Mouse (Mus musculus): ENCODE results near the gene P4htm. TPM values are rescaled to one million over a fixed set of nuclear protein-coding genes. Genes with fewer than 3 reads are reported as not detected.
A peak's percentile ranks its signal among the peaks of the same experiment; 100 is the strongest.

The P4htm gene
- total and polyA plus RNA-seq, 2 experiments from 2014 or later, result 17.7 to 18.7 TPM

GRCm38 (mm10) chr9:108572321-108572720 lies 25.1 kb downstream of the P4htm start:
- peaks cover 37% of the 10 kb centered on the region for H3K36me3 ChIP-seq (replicated peaks; ENCODE audit: control insufficient read depth, insufficient read depth, low read length)
- no peak overlapping the region for H3K4me2 ChIP-seq (ENCODE audit: low read depth, low read length)
- ATAC-seq (ENCODE audit: insufficient read depth, low read depth) (no peak), DNase-seq (ENCODE audit: low spot score) (no peak)
- H3K4me1 ChIP-seq (ENCODE audit: control insufficient read depth, insufficient read depth), result peaks cover 28% of the 10 kb centered on the region
- H3K4me3 ChIP-seq (ENCODE audit: low read depth, low read length), result no peak overlapping the region
- H3K9me3 ChIP-seq (replicated peaks; ENCODE audit: control insufficient read depth, low read length), result no peaks in the 10 kb centered on the region
- H3K27me3 ChIP-seq (ENCODE audit: control insufficient read depth, insufficient read depth, low read length), result no peaks in the 10 kb centered on the region
- TF ChIP-seq CTCF (IDR thresholded peaks at IDR 0.05; ENCODE audit: low read depth) (no peak), EP300 (IDR thresholded peaks at IDR 0.05; ENCODE audit: low read depth) (no peak)
- H3K9ac ChIP-seq (replicated peaks; ENCODE audit: low read depth, low read length), result no peak overlapping the region
- H3K27ac ChIP-seq (ENCODE audit: low read depth), result no peak overlapping the region
- WGBS, result 85% methylated on average over 10 of the region's 10 CpGs

- no peak for ATAC-seq (ENCODE audit: insufficient read depth, low read depth)
- no peak overlapping the region for H3K4me3 ChIP-seq (ENCODE audit: low read depth, low read length)
Observed at GRCm38 (mm10) chr9:108571401-108571973, 26.0 kb downstream of the P4htm start.

GRCm38 (mm10) chr9:108570207-108570896 lies 27.1 kb downstream of the P4htm start:
- Histone ChIP-seq H3K4me2 (ENCODE audit: low read depth, low read length) (peak overlapping the region; percentile 97), H3K27me3 (ENCODE audit: control insufficient read depth, insufficient read depth, low read length) (no peaks in the 10 kb centered on the region), H3K9ac (replicated peaks; ENCODE audit: low read depth, low read length) (peak overlapping the region; percentile 55), H3K27ac (ENCODE audit: low read depth) (peak overlapping the region; percentile 5), H3K4me3 (ENCODE audit: low read depth, low read length) (peak overlapping the region; percentile 68), H3K4me1 (ENCODE audit: control insufficient read depth, insufficient read depth) (peaks cover 34% of the 10 kb centered on the region), H3K36me3 (replicated peaks; ENCODE audit: control insufficient read depth, insufficient read depth, low read length) (peaks cover 34% of the 10 kb centered on the region), H3K9me3 (replicated peaks; ENCODE audit: control insufficient read depth, low read length) (no peaks in the 10 kb centered on the region)
- DNase-seq (ENCODE audit: low spot score), result no peak
- TF ChIP-seq EP300 (IDR thresholded peaks at IDR 0.05; ENCODE audit: low read depth) (no peak), CTCF (IDR thresholded peaks at IDR 0.05; ENCODE audit: low read depth) (peak; percentile 61)
- no peak for ATAC-seq (ENCODE audit: insufficient read depth, low read depth)
- 1% methylated on average over 40 of the region's 40 CpGs for WGBS

More at GRCm38 (mm10) chr9:108571401-108571973, 26.0 kb downstream of the P4htm start:
- Histone ChIP-seq H3K27me3 (ENCODE audit: control insufficient read depth, insufficient read depth, low read length) (no peaks in the 10 kb centered on the region), H3K36me3 (replicated peaks; ENCODE audit: control insufficient read depth, insufficient read depth, low read length) (peaks cover 37% of the 10 kb centered on the region), H3K4me2 (ENCODE audit: low read depth, low read length) (no peak overlapping the region), H3K4me1 (ENCODE audit: control insufficient read depth, insufficient read depth) (peaks cover 28% of the 10 kb centered on the region), H3K9ac (replicated peaks; ENCODE audit: low read depth, low read length) (no peak overlapping the region), H3K9me3 (replicated peaks; ENCODE audit: control insufficient read depth, low read length) (no peaks in the 10 kb centered on the region), H3K27ac (ENCODE audit: low read depth) (no peak overlapping the region)
- DNase-seq (ENCODE audit: low spot score), result no peak
- TF ChIP-seq CTCF (IDR thresholded peaks at IDR 0.05; ENCODE audit: low read depth) (no peak), EP300 (IDR thresholded peaks at IDR 0.05; ENCODE audit: low read depth) (no peak)
- 93% methylated on average over 16 of the region's 16 CpGs for WGBS

DNA sequence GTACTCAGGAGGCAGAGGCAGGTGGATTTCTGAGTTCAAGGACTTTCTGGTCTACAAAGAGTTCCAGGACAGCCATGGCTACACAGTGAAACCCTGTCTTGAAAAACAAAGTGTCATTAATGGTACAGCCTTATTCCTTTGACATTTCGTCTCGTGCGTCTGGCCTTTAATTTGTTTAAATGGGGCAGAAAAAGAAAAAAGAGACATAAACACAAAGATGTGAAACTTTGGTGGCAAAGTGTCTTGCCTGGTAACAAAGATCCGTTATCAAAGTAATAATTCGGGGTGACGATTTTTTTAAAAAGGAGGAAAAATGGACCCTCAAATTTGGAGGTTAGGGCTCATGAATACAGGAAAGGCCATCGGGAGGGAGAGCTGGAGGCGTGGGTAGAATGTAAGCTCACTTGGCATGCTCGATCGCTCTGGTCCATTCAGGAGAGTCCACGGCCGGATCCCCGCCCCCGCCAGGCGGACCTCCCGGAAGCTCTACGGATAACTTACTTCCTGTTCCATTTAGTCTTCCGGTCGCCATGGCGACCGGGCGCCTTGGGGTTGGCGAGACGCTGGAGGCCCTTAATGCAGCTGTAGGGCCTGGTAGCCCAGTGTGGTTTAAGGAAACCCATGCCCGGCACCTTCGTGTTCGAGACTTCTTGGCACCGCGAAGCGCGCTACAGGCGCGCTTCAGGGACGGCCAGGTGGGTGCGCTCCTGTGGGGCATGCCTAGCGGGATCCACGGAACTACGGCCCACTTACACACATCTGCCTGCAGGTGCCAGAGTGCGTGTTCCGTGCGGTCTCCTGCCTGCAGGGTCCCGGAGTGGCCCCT lies 27.9 kb downstream of the P4htm start, which contains the start of gene Dalrd3:
Dalrd3 (plus strand) TSS at position 506 of the 826 bp plus-strand sequence.
- Histone ChIP-seq H3K4me2 (ENCODE audit: low read depth, low read length) (peak within 1 kb of the TSS; percentile 97), H3K27me3 (ENCODE audit: control insufficient read depth, insufficient read depth, low read length) (no peaks in the 10 kb centered on the region), H3K9me3 (replicated peaks; ENCODE audit: control insufficient read depth, low read length) (no peaks in the 10 kb centered on the region), H3K9ac (replicated peaks; ENCODE audit: low read depth, low read length) (peak within 1 kb of the TSS; percentile 55), H3K36me3 (replicated peaks; ENCODE audit: control insufficient read depth, insufficient read depth, low read length) (peaks cover 40% of the 10 kb centered on the region), H3K27ac (ENCODE audit: low read depth) (peak within 1 kb of the TSS; percentile 95), H3K4me3 (ENCODE audit: low read depth, low read length) (peak within 1 kb of the TSS; percentile 68), H3K4me1 (ENCODE audit: control insufficient read depth, insufficient read depth) (peaks cover 34% of the 10 kb centered on the region)
- TF ChIP-seq EP300 (IDR thresholded peaks at IDR 0.05; ENCODE audit: low read depth) (no peak), CTCF (IDR thresholded peaks at IDR 0.05; ENCODE audit: low read depth) (no peak)
- 6% methylated on average over 42 of the region's 42 CpGs for WGBS
- peak; percentile 95 for DNase-seq (ENCODE audit: low spot score)
- ATAC-seq (ENCODE audit: insufficient read depth, low read depth), result peak; percentile 58

DNA sequence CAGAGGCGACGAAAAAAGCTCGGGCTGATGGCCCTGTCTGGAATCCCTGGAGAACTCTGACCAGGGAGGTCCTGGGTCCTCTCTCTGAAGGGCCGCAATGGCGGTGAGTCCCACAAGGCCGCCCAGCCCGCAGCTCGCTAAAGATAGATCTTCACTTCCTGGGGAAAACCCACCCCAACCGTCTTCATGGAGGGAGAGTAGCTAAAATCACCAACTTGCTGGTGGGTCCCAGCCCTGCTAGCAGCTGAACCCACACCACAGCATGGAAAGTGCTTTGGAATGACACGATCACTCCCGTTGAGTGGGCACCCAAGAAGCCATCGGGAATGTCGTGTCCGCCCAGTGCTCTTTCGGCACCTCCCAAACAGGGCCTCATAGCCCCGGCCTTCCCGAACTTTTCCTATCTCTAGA lies 29.0 kb downstream of the P4htm start:
- DNase-seq (ENCODE audit: low spot score), result no peak
- peak overlapping the region; percentile 95; the same call in 1 of the 2 replicates for H3K27ac ChIP-seq (ENCODE audit: low read depth)
- 0 out of 2 replicates have a peak overlapping the region, but pooled peaks have one; percentile 75 for H3K9ac ChIP-seq (replicated peaks; ENCODE audit: low read depth, low read length)

More for the DNA sequence above, 29.0 kb downstream of the P4htm start:
- WGBS, result 60% methylated on average over 17 of the region's 17 CpGs
- no peaks in the 10 kb centered on the region for H3K9me3 ChIP-seq (replicated peaks; ENCODE audit: control insufficient read depth, low read length)
- no peaks in the 10 kb centered on the region for H3K27me3 ChIP-seq (ENCODE audit: control insufficient read depth, insufficient read depth, low read length)
- H3K4me2 ChIP-seq (ENCODE audit: low read depth, low read length), result peak overlapping the region; percentile 98
- peak overlapping the region; percentile 76 for H3K4me3 ChIP-seq (ENCODE audit: low read depth, low read length)
- TF ChIP-seq EP300 (IDR thresholded peaks at IDR 0.05; ENCODE audit: low read depth) (no peak), CTCF (IDR thresholded peaks at IDR 0.05; ENCODE audit: low read depth) (no peak)
- peaks cover 34% of the 10 kb centered on the region for H3K4me1 ChIP-seq (ENCODE audit: control insufficient read depth, insufficient read depth)
- H3K36me3 ChIP-seq (replicated peaks; ENCODE audit: control insufficient read depth, insufficient read depth, low read length), result peaks cover 50% of the 10 kb centered on the region
- ATAC-seq (ENCODE audit: insufficient read depth, low read depth), result no peak
